Mouse (Mus musculus) hindbrain, embryonic 11.5 days (tissue): ENCODE measurements around the gene Ppara. TPM values are rescaled to one million over a fixed set of nuclear protein-coding genes. Genes with fewer than 3 reads are reported as not detected.

ENCODE experiments used
- ATAC-seq: fragments of 200-750 bp; cut with Nextera tagmentation; 2 replicates; pipeline ENCODE4 v1.8.0; 2017; ENCODE audit warnings: mild to moderate bottlenecking, moderate TSS enrichment, moderate library complexity; ENCODE audit not compliant: low FRiP score
- DNase-seq: peaks from one replicate; pipeline ENCODE4 v3.0.0-alpha.2; 2015; ENCODE audit warnings: low spot score
- H3K27ac ChIP-seq: fragments of 300-500 bp; sonication (generic); 2 replicates; pipeline ENCODE4 v1.5.1; 2014; ENCODE audit warnings: mild to moderate bottlenecking, low read depth, low read length
- H3K27me3 ChIP-seq: fragments of 300-500 bp; sonication (generic); 2 replicates; pipeline ENCODE4 v1.6.1; 2014; ENCODE audit warnings: mild to moderate bottlenecking, low read length, moderate library complexity, mixed read lengths; ENCODE audit not compliant: control insufficient read depth, insufficient read depth
- H3K36me3 ChIP-seq: fragments of 300-500 bp; sonication (generic); 2 replicates; pipeline ENCODE4 v1.6.1; 2014; ENCODE audit warnings: mild to moderate bottlenecking, low read length, moderate library complexity, mixed read lengths; ENCODE audit not compliant: control insufficient read depth, insufficient read depth
- H3K4me1 ChIP-seq: fragments of 300-500 bp; sonication (generic); replicated peaks from 2 replicates; pipeline ENCODE4 v1.6.1; 2014; ENCODE audit warnings: low read length, mixed read lengths; ENCODE audit not compliant: control insufficient read depth, insufficient read depth
- H3K4me2 ChIP-seq: fragments of 300-500 bp; sonication (generic); replicated peaks from 2 replicates; pipeline ENCODE4 v1.6.1; 2014; ENCODE audit warnings: mild to moderate bottlenecking, low read depth, low read length
- H3K4me3 ChIP-seq: fragments of 300-500 bp; sonication (generic); 2 replicates; pipeline ENCODE4 v1.5.1; 2014; ENCODE audit warnings: low read depth, low read length
- H3K9ac ChIP-seq: fragments of 300-500 bp; sonication (generic); 2 replicates; pipeline ENCODE4 v1.6.1; 2014; ENCODE audit warnings: low read depth, low read length
- H3K9me3 ChIP-seq: fragments of 300-500 bp; sonication (generic); 2 replicates; pipeline ENCODE4 v1.6.1; 2016; ENCODE audit warnings: low read length; ENCODE audit not compliant: control insufficient read depth
- WGBS: fragments of 180-500 bp; shearing (Covaris S2); extraction: QIAGEN DNeasy Blood & Tissue Kit; methylation state at CpG from one replicate; pipeline ENCODE4 v1.1.7; 2014; 5-methylcytosine and 5-hydroxymethylcytosine counted together
- polyA plus RNA-seq: library from polyadenylated mRNA; unstranded; fragments of >200 nt; fragmentation: Nextera tagmentation; extraction: Ambion mirVana; gene quantifications from 2 replicates; pipeline ENCODE4 v1.2.1, GENCODE M21; 2014

Gene Ppara
- polyA plus RNA-seq = 0.49 and 1.5 TPM in 2 replicates

DNA sequence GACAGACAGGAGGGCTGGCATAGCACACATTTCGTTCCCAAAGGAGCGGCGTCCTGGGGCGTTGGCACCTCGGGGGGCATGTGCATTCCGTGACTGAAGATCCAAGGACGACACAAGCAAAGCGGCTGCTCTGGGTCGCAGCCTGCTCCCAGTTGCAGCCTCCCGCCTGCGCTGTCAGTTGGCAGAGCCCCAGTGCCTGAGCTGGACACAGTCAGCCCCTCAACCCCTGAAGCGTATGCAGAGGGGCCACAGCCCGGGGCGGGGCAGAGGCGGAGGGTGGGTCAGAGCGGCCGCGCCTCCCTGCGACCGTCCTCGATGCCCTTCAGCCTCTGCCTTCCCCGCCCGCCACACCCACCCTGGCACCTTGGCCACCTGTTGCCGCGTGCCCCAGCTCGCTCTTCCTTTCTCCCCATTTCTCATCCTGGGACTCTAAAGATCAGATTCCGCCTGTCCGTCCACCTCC lies at the start of gene Ppara:
TSS of gene Ppara (plus strand) at position 413 of the 463 bp plus-strand sequence.
- Histone ChIP-seq H3K4me2 (peak within 1 kb of the TSS; percentile 82), H3K9me3 (no peaks in the 10 kb centered on the region), H3K27me3 (peaks cover 52% of the 10 kb centered on the region), H3K4me3 (peak within 1 kb of the TSS; percentile 54), H3K4me1 (peaks cover 2% of the 10 kb centered on the region; the same call in 1 of the 2 replicates), H3K9ac (peak within 1 kb of the TSS; percentile 33; the same call in 1 of the 2 replicates), H3K36me3 (no peaks in the 10 kb centered on the region), H3K27ac (no peak within 1 kb of the TSS)
- DNase-seq (no peak), ATAC-seq (no peak)
- 2% methylated on average over 27 of the region's 28 CpGs for WGBS

- ATAC-seq (peak; percentile 53), DNase-seq (peak; percentile 35)
- Histone ChIP-seq H3K9me3 (no peaks in the 10 kb centered on the region), H3K9ac (no peak overlapping the region), H3K36me3 (no peaks in the 10 kb centered on the region), H3K4me3 (no peak overlapping the region), H3K4me2 (no peak overlapping the region), H3K4me1 (peaks cover 4% of the 10 kb centered on the region; the same call in 1 of the 2 replicates), H3K27ac (no peak overlapping the region), H3K27me3 (no peaks in the 10 kb centered on the region; the same call in 1 of the 2 replicates)
- WGBS = 70% methylated on average over 10 of the region's 11 CpGs
Measured at GRCm38 (mm10) chr15:85686641-85687395, 48.0 kb upstream of the Ppara start.

GRCm38 (mm10) chr15:85687630-85688410 lies 47.0 kb upstream of the Ppara start:
- H3K27me3 ChIP-seq = no peaks in the 10 kb centered on the region; the same call in 1 of the 2 replicates
- no peaks in the 10 kb centered on the region for H3K9me3 ChIP-seq
- H3K9ac ChIP-seq = no peak overlapping the region
- 75% methylated on average over 15 of the region's 15 CpGs for WGBS
- DNase-seq (no peak), ATAC-seq (no peak)
- no peaks in the 10 kb centered on the region for H3K36me3 ChIP-seq
- no peak overlapping the region for H3K27ac ChIP-seq
- H3K4me1 ChIP-seq = peaks cover 4% of the 10 kb centered on the region; the same call in 1 of the 2 replicates
- no peak overlapping the region for H3K4me3 ChIP-seq
- no peak overlapping the region for H3K4me2 ChIP-seq

- H3K4me3 ChIP-seq = no peak overlapping the region
- H3K9me3 ChIP-seq = no peaks in the 10 kb centered on the region
- DNase-seq (no peak), ATAC-seq (no peak)
- no peak overlapping the region for H3K27ac ChIP-seq
- no peak overlapping the region for H3K9ac ChIP-seq
- H3K4me2 ChIP-seq = no peak overlapping the region
- no peaks in the 10 kb centered on the region for H3K36me3 ChIP-seq
- WGBS = 67% methylated on average over 6 of the region's 6 CpGs
- peaks cover 4% of the 10 kb centered on the region; the same call in 1 of the 2 replicates for H3K4me1 ChIP-seq
- no peaks in the 10 kb centered on the region; the same call in 1 of the 2 replicates for H3K27me3 ChIP-seq
Measured at GRCm38 (mm10) chr15:85688734-85689133, 46.0 kb upstream of the Ppara start.

DNA sequence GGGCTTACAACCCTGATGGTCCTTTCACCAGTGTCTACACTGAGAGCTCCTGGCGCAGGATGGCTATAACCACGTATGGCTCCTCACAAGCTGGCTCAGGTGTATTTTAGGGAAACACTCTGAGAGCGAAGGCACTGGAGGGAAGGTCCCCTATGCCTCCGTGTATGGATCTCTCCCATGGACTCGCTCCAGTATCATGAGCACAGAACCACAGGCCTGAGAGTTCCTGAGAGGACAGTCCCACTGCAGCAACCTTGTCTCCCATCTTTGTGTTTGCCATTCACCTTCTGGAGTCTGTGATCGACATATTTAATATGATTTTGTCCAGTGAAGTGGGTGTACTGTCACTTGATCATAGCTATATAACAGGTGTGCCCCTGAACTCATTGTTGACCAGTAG lies 45.3 kb upstream of the Ppara start:
- H3K4me1 ChIP-seq = peaks cover 4% of the 10 kb centered on the region; the same call in 1 of the 2 replicates
- WGBS = 96% methylated on average over 6 of the region's 6 CpGs

DNA sequence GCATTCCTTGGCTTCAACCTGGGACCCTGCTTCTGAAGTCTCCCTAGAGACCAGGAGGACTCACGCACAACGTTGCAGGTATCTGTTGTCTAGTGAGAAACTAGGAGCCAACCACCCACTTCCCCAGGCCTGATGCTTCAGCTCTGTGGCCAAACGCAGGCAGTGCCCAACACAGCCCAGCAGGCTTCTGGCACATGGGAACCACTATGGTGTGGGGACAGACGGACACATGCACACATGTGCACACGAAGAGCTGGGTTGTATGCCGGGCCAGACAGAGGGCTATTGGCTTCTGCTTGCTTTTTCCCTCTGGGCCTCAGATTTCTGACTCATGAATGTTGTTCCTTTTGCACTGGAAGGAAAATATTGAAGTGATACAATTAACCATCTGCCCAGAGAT lies 44.7 kb upstream of the Ppara start:
- H3K4me3 ChIP-seq = no peak overlapping the region
- ATAC-seq (no peak), DNase-seq (no peak)
- H3K36me3 ChIP-seq = no peaks in the 10 kb centered on the region
- H3K9me3 ChIP-seq = no peaks in the 10 kb centered on the region
- H3K27ac ChIP-seq = no peak overlapping the region
- no peak overlapping the region for H3K4me2 ChIP-seq
- 90% methylated on average over 6 of the region's 6 CpGs for WGBS
- no peaks in the 10 kb centered on the region; the same call in 1 of the 2 replicates for H3K27me3 ChIP-seq
- peaks cover 4% of the 10 kb centered on the region; the same call in 1 of the 2 replicates for H3K4me1 ChIP-seq
- no peak overlapping the region for H3K9ac ChIP-seq

More for the DNA sequence above, 45.3 kb upstream of the Ppara start:
- Histone ChIP-seq H3K9ac (no peak overlapping the region), H3K27ac (no peak overlapping the region), H3K9me3 (no peaks in the 10 kb centered on the region), H3K27me3 (no peaks in the 10 kb centered on the region; the same call in 1 of the 2 replicates), H3K4me2 (no peak overlapping the region), H3K36me3 (no peaks in the 10 kb centered on the region), H3K4me3 (no peak overlapping the region)
- no peak for DNase-seq
- ATAC-seq = no peak

DNA sequence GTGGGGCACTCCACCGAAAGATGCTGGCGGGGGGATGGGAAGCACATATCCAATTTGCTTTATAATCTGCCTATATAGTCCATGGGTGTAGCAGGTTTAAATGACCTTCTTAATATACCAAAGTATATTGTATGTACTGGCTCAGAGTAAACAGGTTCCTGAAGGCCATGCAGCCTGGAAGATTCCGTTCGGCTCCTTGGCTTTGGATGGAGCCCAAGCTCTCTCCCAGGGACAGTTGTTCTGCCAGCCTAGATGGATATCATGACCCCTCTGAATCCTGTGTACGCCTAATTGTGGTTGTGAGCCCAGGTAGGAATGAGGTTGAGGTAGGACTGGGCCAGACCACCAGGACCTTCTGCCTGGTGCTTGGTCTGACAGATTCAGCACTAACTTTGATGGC lies 43.9 kb upstream of the Ppara start:
- no peaks in the 10 kb centered on the region for H3K9me3 ChIP-seq
- H3K36me3 ChIP-seq = no peaks in the 10 kb centered on the region
- no peak overlapping the region for H3K4me3 ChIP-seq
- H3K27me3 ChIP-seq = no peaks in the 10 kb centered on the region; the same call in 1 of the 2 replicates
- no peak overlapping the region for H3K9ac ChIP-seq
- H3K4me2 ChIP-seq = no peak overlapping the region
- no peak for DNase-seq
- peaks cover 4% of the 10 kb centered on the region; the same call in 1 of the 2 replicates for H3K4me1 ChIP-seq
- WGBS = 95% methylated on average over 5 of the region's 5 CpGs
- ATAC-seq = no peak
- H3K27ac ChIP-seq = no peak overlapping the region

- WGBS = 93% methylated on average over 3 of the region's 3 CpGs
- no peaks in the 10 kb centered on the region for H3K9me3 ChIP-seq
- DNase-seq (no peak), ATAC-seq (no peak)
- H3K9ac ChIP-seq = no peak overlapping the region
- no peaks in the 10 kb centered on the region; the same call in 1 of the 2 replicates for H3K27me3 ChIP-seq
- H3K27ac ChIP-seq = no peak overlapping the region
- no peaks in the 10 kb centered on the region for H3K4me1 ChIP-seq
- H3K4me3 ChIP-seq = no peak overlapping the region
- no peaks in the 10 kb centered on the region for H3K36me3 ChIP-seq
- no peak overlapping the region for H3K4me2 ChIP-seq
Measured at GRCm38 (mm10) chr15:85693115-85693514, 41.7 kb upstream of the Ppara start.
